Comparison of ENCODE assay signal across 8 mouse cellular contexts in the genomic region with DNA sequence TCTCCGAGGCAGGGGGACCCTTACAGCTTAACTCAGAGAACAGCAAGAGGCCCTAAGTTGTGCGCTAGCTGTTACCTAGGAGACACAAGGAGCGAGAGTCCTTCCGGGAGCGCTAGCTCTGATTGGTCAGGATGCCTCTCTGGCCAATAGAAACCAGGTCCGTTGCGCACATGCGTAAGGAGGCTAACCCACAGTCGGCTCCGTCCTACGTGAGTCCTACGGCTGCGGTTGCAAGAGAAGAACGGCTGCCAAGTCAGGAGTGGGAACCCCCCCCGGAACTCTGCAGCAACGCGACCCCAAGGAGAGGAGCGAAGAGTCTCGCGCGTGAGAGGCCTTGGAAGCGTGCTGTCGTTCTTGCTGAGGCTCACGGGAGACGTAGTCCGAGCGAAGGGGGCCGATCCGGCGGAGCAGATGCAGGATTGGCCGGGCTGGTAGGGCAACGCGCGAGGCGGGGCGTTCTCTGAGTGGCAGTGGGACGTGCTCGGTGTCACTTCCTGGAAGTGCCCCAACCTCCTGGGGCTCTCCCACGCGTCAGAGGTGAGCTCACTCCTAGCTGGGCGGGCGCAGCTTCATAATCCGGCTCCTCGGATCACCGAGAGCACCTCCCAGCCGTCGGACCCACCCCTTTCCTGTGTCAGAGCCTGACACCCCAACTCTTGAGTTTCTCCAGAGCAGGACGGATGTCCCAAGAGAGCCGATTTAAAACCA. TPM values are rescaled to one million over a fixed set of nuclear protein-coding genes. Genes with fewer than 3 reads are reported as not detected.
DNase-seq lines count a peak whose midpoint lies in the region; ATAC-seq and TF ChIP-seq lines count a peak whose summit lies in the region.

Zfp446 (plus strand) TSS at position 167 of the 708 bp plus-strand sequence.

- DNase-seq in G1E (ENCODE audit: low spot score), result peak; percentile 96
- peak; percentile 99 to 100 for DNase-seq in cerebellum, adult 18-20 months
- DNase-seq in heart, postnatal 36 days, result peak; percentile 97 to 98
- peak; percentile 99 for DNase-seq in layer of hippocampus, adult 2 months (ENCODE audit: low spot score in 2 of 2)
- DNase-seq in lung, embryonic 14.5 days, result peak; percentile 98
- peak; percentile 96 for DNase-seq in thymus, adult 2 months

- H3K9ac ChIP-seq in forebrain, embryonic 16.5 days (replicated peaks; ENCODE audit: low read depth, low read length), result peak within 1 kb of the TSS; percentile 61
- H3K9ac ChIP-seq in lung, embryonic 14.5 days, result peak within 1 kb of the TSS; percentile 78

- peak within 1 kb of the TSS; percentile 93 for H3K27ac ChIP-seq in forebrain, embryonic 16.5 days (ENCODE audit: low read length)
- peak within 1 kb of the TSS; percentile 98 for H3K27ac ChIP-seq in layer of hippocampus, adult 2 months
- H3K27ac ChIP-seq in lung, embryonic 14.5 days (ENCODE audit: low read depth), result peak within 1 kb of the TSS; percentile 94
- H3K27ac ChIP-seq in olfactory bulb, adult 2 months (ENCODE audit: insufficient read depth, low read depth, low read length), result peak within 1 kb of the TSS; percentile 99
- peak within 1 kb of the TSS; percentile 88 for H3K27ac ChIP-seq in thymus, adult 2 months (ENCODE audit: control insufficient read depth, insufficient read depth, low read length)

- H3K9me3 ChIP-seq in G1E (replicated peaks), result no peaks in the 10 kb centered on the region
- no peaks in the 10 kb centered on the region for H3K9me3 ChIP-seq in forebrain, embryonic 16.5 days (ENCODE audit: control insufficient read depth, low read length)
- no peaks in the 10 kb centered on the region for H3K9me3 ChIP-seq in lung, embryonic 14.5 days (ENCODE audit: low read depth, low read length)

- 0% methylated on average over 49 of the region's 49 CpGs for WGBS in forebrain, embryonic 16.5 days
- WGBS in lung, embryonic 14.5 days, result under 1% methylated on average over 49 of the region's 49 CpGs
- WGBS in olfactory bulb, adult 2 months, result under 1% methylated on average over 49 of the region's 49 CpGs
- 1% methylated on average over 49 of the region's 49 CpGs for WGBS in thymus, adult 2 months

- peak within 1 kb of the TSS; percentile 70 for H3K4me2 ChIP-seq in forebrain, embryonic 16.5 days (ENCODE audit: low read length)
- H3K4me2 ChIP-seq in lung, embryonic 14.5 days, result peak within 1 kb of the TSS; percentile 90

- intact Hi-C loops in heart, postnatal 36 days (cut with DNase I), result loop anchor here (1.0 to 5.0 kb wide), 5 partner anchors 12 to 59 kb away; partner anchors contain the start of genes Rps5 and Ube2m

- peaks cover 27% of the 10 kb centered on the region for H3K4me1 ChIP-seq in G1E (ENCODE audit: insufficient read depth, low read depth, low read length)
- peaks cover 11% of the 10 kb centered on the region for H3K4me1 ChIP-seq in forebrain, embryonic 16.5 days (replicated peaks; ENCODE audit: control insufficient read depth, insufficient read depth, low read length)
- H3K4me1 ChIP-seq in lung, embryonic 14.5 days (ENCODE audit: insufficient read depth), result no peaks in the 10 kb centered on the region
- H3K4me1 ChIP-seq in olfactory bulb, adult 2 months (ENCODE audit: control insufficient read depth, insufficient read depth, low read length), result peaks cover 16% of the 10 kb centered on the region
- H3K4me1 ChIP-seq in thymus, adult 2 months (replicated peaks; ENCODE audit: control insufficient read depth, insufficient read depth, low read length), result peaks cover 16% of the 10 kb centered on the region

- TF ChIP-seq CTCF in G1E (IDR thresholded peaks at IDR 0.05; ENCODE audit: low read depth, low read length), result no peak
- TF ChIP-seq CTCF in layer of hippocampus, adult 2 months (conservative IDR thresholded peaks at IDR 0.05), result no peak
- no peak for TF ChIP-seq CTCF in lung, embryonic 14.5 days (IDR thresholded peaks at IDR 0.05; ENCODE audit: low read depth)
- TF ChIP-seq CTCF in olfactory bulb, adult 2 months (IDR thresholded peaks at IDR 0.05; ENCODE audit: insufficient read depth, low read depth, low read length), result no peak
- no peak; the same call in 1 of the 2 replicates for TF ChIP-seq CTCF in thymus, adult 2 months (IDR thresholded peaks at IDR 0.05; ENCODE audit: borderline replicate concordance, control insufficient read depth, extremely low read depth, insufficient read depth, low read length, poor library complexity)

- H3K36me3 ChIP-seq in G1E (replicated peaks), result peaks cover 41% of the 10 kb centered on the region
- H3K36me3 ChIP-seq in forebrain, embryonic 16.5 days (ENCODE audit: control insufficient read depth, insufficient read depth), result no peaks in the 10 kb centered on the region
- H3K36me3 ChIP-seq in lung, embryonic 14.5 days (ENCODE audit: insufficient read depth), result peaks cover 10% of the 10 kb centered on the region; the same call in 1 of the 2 replicates
- H3K36me3 ChIP-seq in thymus, adult 2 months (ENCODE audit: control insufficient read depth, insufficient read depth, low read length), result no peaks in the 10 kb centered on the region

- peak; percentile 94 for ATAC-seq in G1E (ENCODE audit: extremely low read depth, insufficient number of reproducible peaks, low FRiP score, poor library complexity, severe bottlenecking)
- ATAC-seq in forebrain, embryonic 16.5 days, result peak; percentile 97
- peak; percentile 99 for ATAC-seq in lung, embryonic 14.5 days (ENCODE audit: insufficient read depth)

- peak within 1 kb of the TSS; percentile 77 for H3K4me3 ChIP-seq in G1E (ENCODE audit: low read depth, low read length)
- H3K4me3 ChIP-seq in forebrain, embryonic 16.5 days (replicated peaks; ENCODE audit: low read length), result peak within 1 kb of the TSS; percentile 62
- peak within 1 kb of the TSS; percentile 87 for H3K4me3 ChIP-seq in layer of hippocampus, adult 2 months
- H3K4me3 ChIP-seq in lung, embryonic 14.5 days (ENCODE audit: low read depth, low read length), result peak within 1 kb of the TSS; percentile 60
- peak within 1 kb of the TSS; percentile 71 for H3K4me3 ChIP-seq in olfactory bulb, adult 2 months (ENCODE audit: insufficient read depth, low read depth, low read length)
- H3K4me3 ChIP-seq in thymus, adult 2 months (ENCODE audit: control insufficient read depth, insufficient read depth, low read length), result peak within 1 kb of the TSS; percentile 73

- TF ChIP-seq POLR2A in olfactory bulb, adult 2 months (IDR thresholded peaks at IDR 0.05; ENCODE audit: insufficient read depth, low read depth, low read length), result peak; percentile 69
- TF ChIP-seq POLR2A in thymus, adult 2 months (IDR thresholded peaks at IDR 0.05; ENCODE audit: control insufficient read depth, extremely low read depth, insufficient read depth, low read length, poor library complexity), result peak; percentile 82

- H3K27me3 ChIP-seq in G1E (ENCODE audit: insufficient read depth, low read length), result no peaks in the 10 kb centered on the region
- H3K27me3 ChIP-seq in forebrain, embryonic 16.5 days (replicated peaks; ENCODE audit: control insufficient read depth, insufficient read depth, low read length), result no peaks in the 10 kb centered on the region
- H3K27me3 ChIP-seq in lung, embryonic 14.5 days (ENCODE audit: insufficient read depth, low read length), result no peaks in the 10 kb centered on the region
- H3K27me3 ChIP-seq in thymus, adult 2 months (ENCODE audit: control insufficient read depth, insufficient read depth, low read length), result no peaks in the 10 kb centered on the region

RNA-seq across cellular contexts. Expression of gene Zfp446, which starts in this region (rescaled TPM):
- total RNA-seq in G1E (2014; fragmentation: Nextera tagmentation) (5.9 and 6.1 TPM in 2 replicates), G1E (2017) (3.7 and 4.0 TPM in 2 replicates)
- 4.1 and 4.6 TPM in 2 replicates for polyA plus RNA-seq in G1E (2012)
- 11.8 and 13.0 TPM in 2 replicates for polyA plus RNA-seq in forebrain, embryonic 16.5 days (2015; fragmentation: Nextera tagmentation; extraction: Ambion mirVana)
- 1 to 10 TPM; 2.5 to 2.9 TPM for total RNA-seq in heart, postnatal 36 days (2021)
- 10 to 100 TPM in 1 of 2 experiments, 1 to 10 TPM in 1; 8.7 to 11.5 TPM for total RNA-seq in layer of hippocampus, adult 2 months (2021)
- polyA plus RNA-seq in lung, embryonic 14.5 days (2014; fragmentation: Nextera tagmentation; extraction: Ambion mirVana), result 8.1 TPM in 2 replicates
- not detected in 2 replicates for polyA plus RNA-seq in olfactory bulb, adult 2 months (2012; ENCODE audit: insufficient read depth, insufficient read length, low replicate concordance, missing spikeins)
- polyA plus RNA-seq in thymus, adult 2 months (2012; rRNA removed), result 10.8 and 11.4 TPM in 2 replicates

Comparison
In these comparisons a context has a peak if more than half of its experiments do, and no peak if none do; other contexts are left out.
1. Peak in every context shown above with its lines: DNase-seq, ATAC-seq, H3K4me3 ChIP-seq and H3K27ac ChIP-seq.